Mouse (Mus musculus) ES-Bruce4 (cell line): ENCODE measurements around the gene Mypn. TPM values are rescaled to one million over a fixed set of nuclear protein-coding genes. Genes with fewer than 3 reads are reported as not detected.

Experiments
- H3K27ac ChIP-seq: 2 replicates; pipeline ENCODE4 v1.5.1; 2012; ENCODE audit warnings: low read length, inconsistent platforms; ENCODE audit not compliant: insufficient read depth
- H3K27me3 ChIP-seq: 2 replicates; pipeline ENCODE4 v1.6.1; 2012; ENCODE audit warnings: mild to moderate bottlenecking, low read length, inconsistent platforms; ENCODE audit not compliant: control insufficient read depth, poor library complexity, insufficient read depth, severe bottlenecking
- H3K36me3 ChIP-seq: 2 replicates; pipeline ENCODE4 v1.6.1; 2012; ENCODE audit warnings: inconsistent platforms, mild to moderate bottlenecking, low read length, moderate library complexity; ENCODE audit not compliant: control insufficient read depth, poor library complexity, insufficient read depth, severe bottlenecking
- H3K4me1 ChIP-seq: one replicate; pipeline ENCODE4 v1.8.1; 2011; ENCODE audit warnings: low read length; ENCODE audit not compliant: control insufficient read depth, insufficient read depth
- H3K4me3 ChIP-seq: 2 replicates; pipeline ENCODE4 v1.5.1; 2011; ENCODE audit warnings: low read depth, mild to moderate bottlenecking, low read length
- H3K9ac ChIP-seq: 2 replicates; pipeline ENCODE4 v1.6.1; 2012; ENCODE audit warnings: low read depth, mild to moderate bottlenecking, inconsistent platforms; ENCODE audit not compliant: poor library complexity, severe bottlenecking
- H3K9me3 ChIP-seq: replicated peaks from 2 replicates; pipeline ENCODE4 v1.6.1; 2012; ENCODE audit warnings: mild to moderate bottlenecking, low read length, inconsistent platforms; ENCODE audit not compliant: control insufficient read depth, poor library complexity, insufficient read depth, severe bottlenecking
- CTCF ChIP-seq: IDR thresholded peaks from one replicate; pipeline ENCODE4 v1.8.1; 2011; ENCODE audit warnings: low read depth, low read length
- EP300 ChIP-seq: IDR thresholded peaks from 2 replicates; pipeline ENCODE4 v1.6.1; 2011; ENCODE audit warnings: low read depth, low read length; ENCODE audit not compliant: insufficient read depth
- POLR2A ChIP-seq: IDR thresholded peaks from one replicate; pipeline ENCODE4 v1.8.1; 2011; ENCODE audit warnings: low read length; ENCODE audit not compliant: insufficient read depth
- polyA plus RNA-seq: library from polyadenylated mRNA; stranded (reverse); fragments of >200 nt; gene quantifications from 2 replicates; pipeline ENCODE4 v1.2.4, GENCODE M21; 2011; ENCODE audit warnings: low read depth; ENCODE audit not compliant: missing spikeins, insufficient read depth, insufficient read length

Mypn gene
- polyA plus RNA-seq, 1 experiment: 0.66 TPM

- Histone ChIP-seq H3K4me1 (no peaks in the 10 kb centered on the region), H3K27me3 (no peaks in the 10 kb centered on the region), H3K36me3 (no peaks in the 10 kb centered on the region), H3K27ac (no peak overlapping the region), H3K4me3 (no peak overlapping the region), H3K9me3 (no peaks in the 10 kb centered on the region), H3K9ac (no peak overlapping the region)
- no peak for TF ChIP-seq CTCF
- no peak for TF ChIP-seq EP300
- no peak for TF ChIP-seq POLR2A
These were observed 81.2 kb downstream of the Mypn start for GRCm38 (mm10) chr10:63122516-63122915.

GRCm38 (mm10) chr10:63121961-63122360 lies 81.8 kb downstream of the Mypn start:
- H3K36me3 ChIP-seq: no peaks in the 10 kb centered on the region
- H3K27ac ChIP-seq: no peak overlapping the region
- H3K4me3 ChIP-seq: no peak overlapping the region
- no peaks in the 10 kb centered on the region for H3K4me1 ChIP-seq
- no peaks in the 10 kb centered on the region for H3K27me3 ChIP-seq
- H3K9ac ChIP-seq: no peak overlapping the region
- TF ChIP-seq EP300: no peak
- no peak for TF ChIP-seq CTCF
- no peak for TF ChIP-seq POLR2A
- H3K9me3 ChIP-seq: no peaks in the 10 kb centered on the region

GRCm38 (mm10) chr10:63119916-63120315 lies 83.8 kb downstream of the Mypn start:
- no peaks in the 10 kb centered on the region for H3K36me3 ChIP-seq
- H3K4me3 ChIP-seq: peak overlapping the region; percentile 5; the same call in 1 of the 2 replicates
- H3K27ac ChIP-seq: no peak overlapping the region
- no peak for TF ChIP-seq EP300
- H3K27me3 ChIP-seq: no peaks in the 10 kb centered on the region
- H3K9me3 ChIP-seq: no peaks in the 10 kb centered on the region
- no peaks in the 10 kb centered on the region for H3K4me1 ChIP-seq
- H3K9ac ChIP-seq: no peak overlapping the region

GRCm38 (mm10) chr10:63117583-63117982 lies 86.2 kb downstream of the Mypn start:
- no peak overlapping the region for H3K4me3 ChIP-seq
- no peak overlapping the region for H3K27ac ChIP-seq
- peak; percentile 29 for TF ChIP-seq CTCF
- no peak for TF ChIP-seq POLR2A
- TF ChIP-seq EP300: no peak
- no peak overlapping the region for H3K9ac ChIP-seq
- no peaks in the 10 kb centered on the region for H3K36me3 ChIP-seq
- no peaks in the 10 kb centered on the region for H3K9me3 ChIP-seq
- H3K27me3 ChIP-seq: no peaks in the 10 kb centered on the region
- H3K4me1 ChIP-seq: no peaks in the 10 kb centered on the region

GRCm38 (mm10) chr10:63116376-63116775 lies 87.4 kb downstream of the Mypn start:
- Histone ChIP-seq H3K27me3 (no peaks in the 10 kb centered on the region), H3K36me3 (no peaks in the 10 kb centered on the region), H3K27ac (no peak overlapping the region), H3K4me3 (no peak overlapping the region), H3K4me1 (no peaks in the 10 kb centered on the region), H3K9me3 (peaks cover 7% of the 10 kb centered on the region), H3K9ac (no peak overlapping the region)
- TF ChIP-seq CTCF: no peak
- no peak for TF ChIP-seq EP300
- no peak for TF ChIP-seq POLR2A

- peaks cover 12% of the 10 kb centered on the region for H3K9me3 ChIP-seq
- no peaks in the 10 kb centered on the region for H3K4me1 ChIP-seq
- H3K9ac ChIP-seq: no peak overlapping the region
- TF ChIP-seq EP300 (no peak), CTCF (no peak), POLR2A (no peak)
- H3K27ac ChIP-seq: no peak overlapping the region
- H3K36me3 ChIP-seq: no peaks in the 10 kb centered on the region
- H3K27me3 ChIP-seq: no peaks in the 10 kb centered on the region
- no peak overlapping the region for H3K4me3 ChIP-seq
These were observed 87.9 kb downstream of the Mypn start for GRCm38 (mm10) chr10:63115881-63116280.
